Mouse (Mus musculus) ES-E14 (cell line): ENCODE measurements around the gene Uxs1.

ENCODE experiments used
- CHD2 ChIP-seq: IDR thresholded peaks from 2 replicates; pipeline ENCODE4 v1.6.1; 2014; ENCODE audit warnings: mild to moderate bottlenecking, low read depth, low read length, inconsistent platforms
- HCFC1 ChIP-seq: IDR thresholded peaks from 2 replicates; pipeline ENCODE4 v1.6.1; 2012; ENCODE audit warnings: low read length, inconsistent platforms, borderline replicate concordance; ENCODE audit not compliant: insufficient read depth
- MAFK ChIP-seq: IDR thresholded peaks from 2 replicates; pipeline ENCODE4 v1.6.1; 2014; ENCODE audit warnings: mild to moderate bottlenecking, low read depth, low read length, inconsistent platforms; ENCODE audit not compliant: insufficient read depth
- ZC3H11A ChIP-seq: IDR thresholded peaks from 2 replicates; pipeline ENCODE4 v1.6.1; 2012; ENCODE audit warnings: low read depth, mild to moderate bottlenecking, inconsistent platforms, low read length, borderline replicate concordance
- ZNF384 ChIP-seq: IDR thresholded peaks from 2 replicates; pipeline ENCODE4 v1.6.1; 2012; ENCODE audit warnings: low read depth, low read length, inconsistent platforms

- no peak for TF ChIP-seq ZNF384
- no peak for TF ChIP-seq CHD2
- no peak for TF ChIP-seq MAFK
- no peak for TF ChIP-seq HCFC1
- no peak for TF ChIP-seq ZC3H11A
These were observed 112.8 kb downstream of the Uxs1 start for GRCm38 (mm10) chr1:43714841-43715240.
